Mouse (Mus musculus) lung, postnatal 25 days (tissue): ENCODE data around the gene Rasd2.
A peak's percentile ranks its signal among the peaks of the same experiment; 100 is the strongest.

Experiments used
- DNase-seq: peaks from one replicate; pipeline ENCODE4 v3.0.0; 2022; ENCODE audit warnings: low spot score

Gene Rasd2

GRCm38 (mm10) chr8:75219877-75220738 is 6.4 kb downstream of the Rasd2 start:
- no peak for DNase-seq

DNA sequence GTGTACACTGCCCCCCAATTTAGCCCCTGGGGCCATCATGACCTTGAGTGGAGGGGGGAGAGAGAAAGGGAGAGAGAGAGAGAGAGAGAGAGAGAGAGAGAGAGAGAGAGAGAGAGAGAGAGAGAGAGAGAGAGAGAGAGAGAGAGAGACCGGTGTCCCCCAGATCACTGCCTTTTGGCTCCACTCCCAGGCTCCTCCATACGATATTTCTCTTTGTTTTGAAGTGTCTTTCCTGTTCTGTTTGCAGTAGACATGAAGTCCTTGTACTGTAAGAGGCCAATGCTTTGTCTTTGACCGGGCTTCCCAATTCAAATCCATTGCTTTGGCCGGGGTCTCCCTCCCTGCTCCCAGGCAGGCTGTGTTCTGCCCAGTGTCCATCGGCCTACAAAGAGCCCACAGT is 8.9 kb downstream of the Rasd2 start:
- no peak for DNase-seq

- no peak for DNase-seq
Observed at GRCm38 (mm10) chr8:75226773-75227172, 13.0 kb downstream of the Rasd2 start.

DNA sequence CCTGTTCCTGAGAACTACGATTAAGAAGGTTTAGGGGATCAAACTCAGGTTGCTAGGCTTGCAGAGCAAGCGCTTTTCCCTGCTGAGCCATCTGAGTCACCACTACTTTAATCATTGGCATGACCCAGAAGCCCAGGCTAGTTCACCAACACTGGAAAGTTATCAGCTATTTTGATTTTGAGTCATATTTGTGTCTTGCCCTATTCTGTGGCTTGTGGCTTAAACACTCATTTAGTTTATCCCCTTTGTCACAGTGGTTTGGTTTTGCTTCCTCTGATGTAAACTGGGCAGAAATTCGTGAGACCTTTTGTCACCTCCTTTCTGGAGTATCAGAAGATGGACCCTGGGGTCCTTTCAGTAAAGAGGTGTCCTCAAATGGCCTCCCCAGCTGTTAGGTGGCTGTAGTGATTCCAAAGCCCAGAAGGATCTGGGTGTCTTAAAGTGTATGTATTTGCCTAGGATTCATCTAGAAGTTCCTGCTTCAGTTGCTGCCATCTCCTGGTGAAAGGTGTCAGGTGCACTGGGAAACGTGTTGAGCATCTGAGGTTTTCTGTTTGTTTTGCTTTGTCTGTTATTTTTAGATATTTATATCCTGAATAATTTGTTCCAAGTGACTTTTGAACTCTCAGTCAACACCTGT is 20.3 kb downstream of the Rasd2 start:
- no peak for DNase-seq

DNA sequence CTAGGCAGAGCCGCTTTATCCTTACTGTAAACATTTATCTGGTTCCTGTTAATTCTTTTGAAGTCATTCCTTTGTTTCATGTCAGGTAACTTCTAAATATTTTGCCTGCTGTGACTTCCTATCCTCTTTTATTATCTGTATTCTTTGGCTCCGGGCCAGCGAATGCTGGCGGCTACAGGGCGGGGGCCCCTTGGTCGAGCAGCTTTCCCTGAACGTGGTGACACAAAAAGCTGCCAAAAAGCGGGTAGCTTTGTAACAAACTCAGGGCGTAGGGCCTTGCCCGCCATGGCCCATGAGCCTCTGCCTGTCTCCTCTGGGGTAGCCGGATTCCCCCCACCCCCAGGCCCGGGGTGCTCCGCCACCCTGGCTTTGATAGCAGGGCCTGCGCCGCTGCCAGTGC is 33.6 kb downstream of the Rasd2 start:
- no peak for DNase-seq

DNA sequence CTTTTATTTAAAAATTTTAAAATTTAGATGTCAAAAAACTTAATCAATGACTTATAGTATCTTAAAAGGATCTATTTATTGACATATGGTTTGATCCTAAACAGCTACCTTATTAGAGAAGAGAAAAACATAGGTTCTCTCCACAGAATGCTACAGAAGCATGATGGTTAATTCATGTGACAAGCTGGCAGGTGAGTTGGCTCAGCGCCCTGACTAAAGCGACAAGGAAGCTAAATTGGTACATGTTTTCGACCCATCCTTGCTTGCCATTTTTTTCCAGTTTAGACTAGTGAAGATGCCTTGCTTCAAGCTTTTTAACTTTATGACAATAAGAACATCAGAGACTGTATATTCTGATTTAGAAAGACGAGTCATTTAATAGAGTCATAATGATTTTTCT is 35.4 kb downstream of the Rasd2 start:
- DNase-seq, result no peak

- DNase-seq, result no peak
Observed at GRCm38 (mm10) chr8:75254027-75254426, 40.3 kb downstream of the Rasd2 start.

- no peak for DNase-seq
Observed at GRCm38 (mm10) chr8:75255635-75256034, 41.9 kb downstream of the Rasd2 start.

- peak; percentile 20 for DNase-seq
Observed at GRCm38 (mm10) chr8:75272166-75272565, 58.4 kb downstream of the Rasd2 start.
